Mouse (Mus musculus) lung, adult 2 months (tissue): Measurements from ENCODE around the gene Txnip. TPM values are rescaled to one million over a fixed set of nuclear protein-coding genes. Genes with fewer than 3 reads are reported as not detected.

ENCODE experiments used
- DNase-seq: peaks from one replicate; pipeline ENCODE4 v3.0.0; 2022
- H3K4me1 ChIP-seq: fragments of 200-500 bp; 2 replicates; pipeline ENCODE4 v1.6.1; 2011; ENCODE audit warnings: low read length; ENCODE audit not compliant: control insufficient read depth, insufficient read depth
- H3K4me3 ChIP-seq: fragments of 200-500 bp; replicated peaks from 2 replicates; pipeline ENCODE3; 2011; ENCODE audit warnings: low read depth, mild to moderate bottlenecking, control low read depth, low read length; ENCODE audit errors: extremely low read depth
- CTCF ChIP-seq: fragments of 200-500 bp; IDR thresholded peaks from 2 replicates; pipeline ENCODE4 v1.5.1; 2011; ENCODE audit warnings: mild to moderate bottlenecking, low read length, control low read depth; ENCODE audit not compliant: insufficient read depth
- POLR2A ChIP-seq: fragments of 200-500 bp; IDR thresholded peaks from 2 replicates; pipeline ENCODE4 v1.6.1; 2011; ENCODE audit warnings: low read depth, mild to moderate bottlenecking, control low read depth, low read length, borderline replicate concordance; ENCODE audit errors: extremely low read depth
- WGBS: fragments of 180-500 bp; shearing (Covaris S2); methylation state at CpG from one replicate; pipeline ENCODE4 v1.1.7; 2018; 5-methylcytosine and 5-hydroxymethylcytosine counted together
- polyA plus RNA-seq: library from polyadenylated mRNA; depleted of rRNA; stranded (reverse); fragments of >200 nt; gene quantifications from 2 replicates; pipeline ENCODE4 v1.2.3, GENCODE M21; 2012

The Txnip gene
- polyA plus RNA-seq, 1 experiment, result 806 TPM

DNA sequence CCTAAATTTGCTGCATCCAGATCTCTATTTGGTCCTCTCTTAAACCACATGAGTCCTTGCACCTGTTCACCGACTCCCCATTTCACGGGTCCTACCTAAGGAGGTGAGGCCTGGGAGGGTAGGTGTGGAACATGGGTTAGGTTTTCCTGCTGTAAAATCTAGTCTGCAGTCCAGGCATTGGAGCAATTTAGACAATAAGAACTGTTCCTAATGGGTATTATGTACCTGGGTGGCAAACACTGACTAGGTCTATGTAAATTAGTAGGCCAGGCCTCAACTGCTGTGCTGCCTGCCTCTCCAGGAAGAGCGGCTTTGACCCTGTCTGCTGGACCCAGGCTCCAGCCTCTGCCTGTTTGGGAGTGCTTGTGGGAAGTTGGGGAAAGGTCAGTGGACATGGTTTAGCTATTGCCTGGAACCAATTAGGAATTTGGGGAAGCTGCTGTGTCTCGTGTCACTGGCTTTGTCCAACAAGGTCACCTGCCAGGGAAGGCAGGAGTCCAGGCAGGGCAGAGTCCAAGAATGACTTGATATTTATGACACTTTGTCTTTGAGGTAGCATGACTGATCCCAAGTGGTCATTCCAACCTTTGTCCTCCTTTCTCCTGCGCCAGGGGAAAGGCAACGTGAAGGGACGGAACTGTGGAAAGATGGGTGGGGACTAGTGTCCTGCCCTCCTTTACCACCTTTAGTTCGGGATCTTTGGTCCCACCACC lies 17.7 kb downstream of the Txnip start:
- no peak for TF ChIP-seq POLR2A
- no peak for TF ChIP-seq CTCF
- Histone ChIP-seq H3K4me1 (peaks cover 43% of the 10 kb centered on the region), H3K4me3 (no peak overlapping the region)
- 64% methylated on average over 8 of the region's 8 CpGs for WGBS
- peak; percentile 31 for DNase-seq

DNA sequence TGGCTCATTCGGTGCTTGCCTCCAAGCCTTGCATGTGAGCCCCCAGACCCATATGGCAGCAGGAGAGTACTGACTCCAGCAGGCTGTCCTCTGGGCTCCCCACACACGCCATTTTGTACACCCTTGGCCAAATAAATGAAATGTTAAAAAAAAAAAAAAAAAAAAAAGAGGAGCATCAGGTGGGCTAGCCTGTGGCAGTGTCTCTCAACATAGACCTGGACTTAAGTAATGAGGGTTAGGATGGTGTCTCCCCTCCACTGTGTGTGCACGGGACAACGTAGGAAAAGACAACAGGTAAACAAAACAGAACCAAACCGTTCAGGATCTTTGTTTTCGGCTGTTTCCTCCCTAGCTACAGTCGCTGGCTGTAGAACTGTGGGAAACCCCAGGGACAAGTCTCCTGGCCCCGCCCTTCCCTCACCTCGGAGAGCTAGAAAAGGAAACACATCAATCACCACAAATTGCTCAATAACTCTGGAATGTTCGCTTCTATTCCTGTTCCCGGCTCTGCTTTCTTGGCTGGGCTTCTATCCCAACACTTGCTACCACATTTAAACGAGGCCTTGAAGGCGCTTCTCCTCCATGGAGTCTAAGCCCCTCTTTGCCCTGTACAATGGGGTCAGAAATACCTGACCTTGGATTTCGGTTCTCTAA lies 18.4 kb downstream of the Txnip start:
- DNase-seq, result no peak
- 10% methylated on average over 14 of the region's 14 CpGs for WGBS
- H3K4me3 ChIP-seq, result peak overlapping the region; percentile 22

DNA sequence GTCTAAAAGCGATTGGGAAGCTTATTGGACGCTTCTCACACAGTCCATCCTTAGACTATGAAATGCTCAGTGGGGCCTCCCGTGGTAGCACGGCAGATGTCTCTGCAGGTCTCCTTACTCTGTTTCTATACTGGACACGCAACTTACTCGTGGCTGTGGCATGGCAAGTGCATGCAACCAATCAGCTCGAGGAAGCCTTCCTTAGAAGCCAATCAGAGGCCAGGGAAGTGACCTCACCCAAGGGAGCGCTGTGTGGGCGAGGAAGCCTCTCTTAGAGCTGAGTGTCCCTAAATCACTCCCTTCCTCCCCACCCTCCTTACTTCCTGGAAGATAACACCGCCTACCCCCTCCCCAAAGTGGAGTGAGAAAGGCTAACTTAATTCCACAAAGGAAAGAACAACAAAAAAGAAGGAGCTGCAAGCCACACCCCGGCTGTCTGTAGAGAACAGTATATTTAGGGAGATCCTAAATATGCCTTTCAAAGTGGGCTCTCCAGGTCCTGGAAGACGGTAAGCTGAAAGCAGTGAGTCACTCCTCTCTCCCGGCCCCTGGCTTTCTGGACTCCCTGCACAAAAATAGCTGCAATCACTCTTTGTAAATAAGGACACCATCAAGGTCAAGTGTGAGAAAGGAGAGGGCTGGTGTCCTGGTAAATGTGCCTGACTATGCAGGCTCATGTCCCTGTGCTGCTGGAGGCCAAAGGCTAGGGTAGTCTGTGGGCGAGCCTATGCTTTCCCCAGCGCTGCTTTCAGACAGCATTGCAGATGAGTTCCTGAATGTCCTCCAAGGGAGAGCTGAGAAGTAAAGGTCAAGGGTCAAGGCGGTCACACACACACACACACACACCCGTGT lies 19.2 kb downstream of the Txnip start, which contains the start of gene Gm16253:
Gene Gm16253, plus strand, starts transcription at position 295 of the 852 bp plus-strand sequence.
- WGBS, result 8% methylated on average over 17 of the region's 17 CpGs
- peak within 1 kb of the TSS; percentile 22 for H3K4me3 ChIP-seq
- peaks cover 31% of the 10 kb centered on the region for H3K4me1 ChIP-seq
- peak; percentile 85 for DNase-seq
- TF ChIP-seq POLR2A (peak; percentile 79; the same call in 1 of the 2 replicates), CTCF (0 out of 2 replicates have a peak, but pooled peaks have one; percentile 0)

More for the DNA sequence above, 18.4 kb downstream of the Txnip start:
- TF ChIP-seq CTCF (no peak), POLR2A (no peak; the same call in 1 of the 2 replicates)
- H3K4me1 ChIP-seq, result peaks cover 37% of the 10 kb centered on the region

DNA sequence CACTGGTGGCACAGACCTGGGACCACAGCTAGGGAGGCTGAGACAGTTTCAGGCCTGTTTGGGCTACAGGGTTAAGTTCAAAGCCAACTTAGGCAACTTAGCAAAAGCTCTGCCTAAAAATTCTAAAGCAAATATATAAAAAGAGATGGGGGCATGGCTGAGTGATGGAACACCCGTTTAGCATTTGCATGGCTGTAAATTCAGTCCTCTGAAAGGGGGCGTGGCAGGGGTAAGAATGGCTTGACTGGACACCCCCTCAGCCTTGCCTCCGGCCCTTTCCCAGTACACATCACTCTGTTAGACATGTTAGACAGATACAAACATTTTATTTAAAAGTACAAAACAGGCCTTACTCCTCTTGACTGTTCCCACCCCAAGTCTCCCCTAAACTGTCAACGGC lies 19.8 kb downstream of the Txnip start:
- peak overlapping the region; percentile 0 for H3K4me3 ChIP-seq
- no peak for DNase-seq

DNA sequence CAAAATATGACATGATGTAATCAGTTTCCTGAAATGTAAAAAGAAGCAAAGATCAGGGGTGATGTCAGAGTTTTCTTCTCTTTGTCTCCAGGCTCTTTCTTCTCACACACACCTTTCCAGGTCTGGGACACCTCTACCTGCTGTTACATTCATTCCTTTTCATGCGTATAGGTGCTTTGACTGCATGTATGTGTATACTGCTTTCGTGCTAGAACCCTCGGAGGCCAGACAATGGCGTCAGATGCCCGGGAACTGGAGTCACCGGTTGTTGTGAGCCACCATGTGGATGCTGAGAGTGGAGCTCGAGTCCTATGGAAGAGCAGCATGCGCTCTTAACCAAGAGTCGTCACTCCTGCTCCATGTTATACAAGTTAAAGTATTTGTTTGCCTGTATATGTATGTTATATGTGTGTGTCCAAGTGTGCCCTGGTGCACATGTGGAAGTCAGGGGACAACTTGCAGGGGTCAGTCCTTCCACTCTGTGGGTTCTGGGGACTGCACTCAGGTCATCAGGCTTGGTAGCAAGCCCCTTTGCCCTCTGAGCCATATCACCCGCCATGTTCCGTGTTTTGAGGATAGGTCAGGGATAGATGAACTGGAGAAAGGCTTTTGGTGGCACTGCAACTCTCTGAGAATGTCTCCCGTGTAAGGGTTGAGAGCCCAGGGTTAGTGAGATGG lies 20.9 kb downstream of the Txnip start:
- peak; percentile 12 for DNase-seq
- peaks cover 31% of the 10 kb centered on the region for H3K4me1 ChIP-seq

More for the DNA sequence above, 19.8 kb downstream of the Txnip start:
- H3K4me1 ChIP-seq, result peaks cover 31% of the 10 kb centered on the region
- TF ChIP-seq POLR2A, result no peak
- no peak for TF ChIP-seq CTCF
- WGBS, result 49% methylated on average over 4 of the region's 4 CpGs

DNA sequence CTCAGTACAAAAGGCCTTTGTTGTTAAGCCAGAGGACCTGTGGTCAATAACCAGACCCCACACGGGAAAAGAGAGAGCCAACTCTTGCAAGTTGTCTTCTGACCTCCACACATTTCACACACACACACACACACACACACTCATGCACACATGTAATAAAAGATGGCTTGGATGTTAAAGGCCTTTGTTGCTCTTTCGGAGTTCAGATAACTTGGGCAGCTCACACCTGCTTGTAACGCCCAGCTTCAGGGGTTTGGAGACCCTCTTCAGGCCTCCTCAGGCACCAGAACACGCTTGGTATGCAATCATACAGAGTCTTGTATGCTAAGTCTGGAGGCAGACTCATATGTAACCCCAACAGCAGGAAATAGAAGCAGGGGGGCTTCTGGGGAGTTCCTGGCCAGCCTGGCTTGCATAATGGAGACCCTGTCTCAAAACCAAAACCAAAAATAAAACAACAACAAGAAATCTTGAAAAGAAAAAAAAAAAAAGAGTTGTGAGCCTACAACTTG lies 21.5 kb downstream of the Txnip start:
- Histone ChIP-seq H3K4me3 (peak overlapping the region; percentile 35), H3K4me1 (peaks cover 31% of the 10 kb centered on the region)
- TF ChIP-seq CTCF (no peak), POLR2A (no peak)
- 72% methylated on average over 4 of the region's 4 CpGs for WGBS
- peak; percentile 13 for DNase-seq

More for the DNA sequence above, 20.9 kb downstream of the Txnip start:
- 64% methylated on average over 12 of the region's 12 CpGs for WGBS
- H3K4me3 ChIP-seq, result no peak overlapping the region
- no peak for TF ChIP-seq POLR2A
- no peak for TF ChIP-seq CTCF

DNA sequence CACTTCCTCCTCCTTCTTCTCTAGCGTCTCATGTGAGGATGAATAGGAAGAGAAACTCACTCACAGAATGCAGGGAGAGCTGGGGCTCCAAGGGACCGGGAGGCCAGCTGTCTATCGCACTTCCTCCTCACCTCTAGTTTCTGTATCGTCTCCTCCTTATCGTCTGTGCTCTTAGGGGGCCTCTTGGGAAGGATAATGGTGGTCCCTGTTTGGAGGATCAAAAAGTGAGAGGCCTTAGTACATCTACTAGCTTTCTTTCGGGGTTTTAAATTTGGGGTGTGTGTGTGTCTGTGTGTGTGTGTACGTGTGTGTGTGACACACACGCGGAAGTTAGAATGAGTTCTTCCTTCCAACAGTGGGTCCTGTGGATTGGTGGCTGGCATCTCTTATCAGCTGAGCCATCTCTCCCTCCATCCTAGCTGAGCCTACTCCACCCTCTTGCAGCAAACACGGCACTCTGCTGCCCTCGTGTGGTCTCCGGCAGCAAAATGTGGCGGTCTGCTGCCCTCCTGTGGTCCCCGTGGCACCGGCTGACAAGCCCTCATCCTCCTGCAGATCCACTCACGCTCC lies 22.2 kb downstream of the Txnip start:
- peaks cover 31% of the 10 kb centered on the region for H3K4me1 ChIP-seq
- TF ChIP-seq CTCF, result peak; percentile 100
- TF ChIP-seq POLR2A, result peak; percentile 46; the same call in 1 of the 2 replicates
- peak overlapping the region; percentile 35 for H3K4me3 ChIP-seq
- WGBS, result 5% methylated on average over 16 of the region's 16 CpGs
- DNase-seq, result peak; percentile 90

DNA sequence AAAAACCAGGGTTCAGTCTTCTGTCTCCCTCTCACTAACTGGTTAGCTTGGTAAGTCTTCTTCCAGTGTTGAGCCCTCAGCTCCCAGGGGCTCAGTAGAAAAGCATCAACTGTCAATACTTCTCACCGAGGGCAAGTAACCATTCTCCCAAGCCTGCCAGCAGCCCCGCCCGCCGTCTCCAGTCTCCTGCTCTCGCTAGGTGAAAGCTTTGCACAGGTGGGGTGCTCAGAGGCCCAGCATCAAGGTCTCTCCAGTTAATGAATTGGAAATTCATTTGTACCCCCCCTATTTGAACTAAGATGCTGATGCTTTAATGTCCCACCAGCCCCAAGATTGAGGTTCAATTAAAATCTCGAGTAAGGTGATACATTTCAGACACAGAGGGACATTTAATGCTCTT lies 23.4 kb downstream of the Txnip start:
- TF ChIP-seq CTCF (no peak), POLR2A (no peak)
- DNase-seq, result peak; percentile 3
- H3K4me1 ChIP-seq, result peaks cover 19% of the 10 kb centered on the region
- WGBS, result 77% methylated on average over 6 of the region's 6 CpGs
- H3K4me3 ChIP-seq, result no peak overlapping the region
